Comparison of ENCODE assay signal across 8 mouse cellular contexts in genomic region chr11:120085891-120086627, GRCm38 (mm10). TPM values are rescaled to one million over a fixed set of nuclear protein-coding genes. Genes with fewer than 3 reads are reported as not detected.
A peak's percentile ranks its signal among the peaks of the same experiment; 100 is the strongest.
DNase-seq lines count a peak whose midpoint lies in the region; ATAC-seq and TF ChIP-seq lines count a peak whose summit lies in the region.

No protein-coding gene starts in this region.

- peak overlapping the region; percentile 72 for H3K4me3 ChIP-seq in bone marrow, adult 2 months (replicated peaks; ENCODE audit: control insufficient read depth, low read depth, low read length)
- peak overlapping the region; percentile 84 for H3K4me3 ChIP-seq in forebrain, embryonic 11.5 days (ENCODE audit: low read depth, low read length)
- H3K4me3 ChIP-seq in hindbrain, embryonic 11.5 days (ENCODE audit: low read depth, low read length): peak overlapping the region; percentile 97
- peak overlapping the region; percentile 87 for H3K4me3 ChIP-seq in liver, embryonic 16.5 days (ENCODE audit: low read depth, low read length)

- 0% methylated on average over 25 of the region's 25 CpGs for WGBS in bone marrow, adult 2 months
- WGBS in forebrain, embryonic 11.5 days: under 1% methylated on average over 25 of the region's 25 CpGs
- 0% methylated on average over 25 of the region's 25 CpGs for WGBS in hindbrain, embryonic 11.5 days
- WGBS in liver, embryonic 16.5 days (ENCODE audit: insufficient replicate concordance): under 1% methylated on average over 25 of the region's 25 CpGs

- peak overlapping the region; percentile 90 for H3K4me2 ChIP-seq in forebrain, embryonic 11.5 days (ENCODE audit: low read depth, low read length, severe bottlenecking)
- peak overlapping the region; percentile 89 for H3K4me2 ChIP-seq in hindbrain, embryonic 11.5 days (replicated peaks; ENCODE audit: low read depth, low read length)
- H3K4me2 ChIP-seq in liver, embryonic 16.5 days (ENCODE audit: low read depth, low read length): peak overlapping the region; percentile 97

- no peaks in the 10 kb centered on the region for H3K27me3 ChIP-seq in forebrain, embryonic 11.5 days (ENCODE audit: control insufficient read depth, insufficient read depth, low read length)
- H3K27me3 ChIP-seq in hindbrain, embryonic 11.5 days (ENCODE audit: control insufficient read depth, insufficient read depth, low read length): no peaks in the 10 kb centered on the region
- no peaks in the 10 kb centered on the region for H3K27me3 ChIP-seq in liver, embryonic 16.5 days (ENCODE audit: control insufficient read depth, insufficient read depth, low read depth, low read length)

- peak overlapping the region; percentile 94 for H3K9ac ChIP-seq in forebrain, embryonic 11.5 days (ENCODE audit: low read length)
- H3K9ac ChIP-seq in hindbrain, embryonic 11.5 days (ENCODE audit: low read depth, low read length): peak overlapping the region; percentile 96
- peak overlapping the region; percentile 91 for H3K9ac ChIP-seq in liver, embryonic 16.5 days (ENCODE audit: low read depth, low read length)

- no peak for TF ChIP-seq POLR2A in bone marrow, adult 2 months (IDR thresholded peaks at IDR 0.05; ENCODE audit: borderline replicate concordance, control insufficient read depth, low read depth, low read length)

- DNase-seq in spleen, adult 12 weeks (ENCODE audit: low spot score): peak; percentile 25
- no peak for DNase-seq in spleen, adult 18-20 months
- DNase-seq in forebrain, embryonic 11.5 days (ENCODE audit: low spot score): no peak
- peak; percentile 60 for DNase-seq in hindbrain, embryonic 11.5 days (ENCODE audit: low spot score)
- DNase-seq in retina, postnatal 1 day: peak; percentile 64
- no peak for DNase-seq in layer of hippocampus, postnatal 25 days (ENCODE audit: extremely low spot score in 1 of 2, low spot score in 1 of 2)

- TF ChIP-seq CTCF in bone marrow, adult 2 months (IDR thresholded peaks at IDR 0.05; ENCODE audit: control insufficient read depth, insufficient read depth, low read length): no peak

- H3K27ac ChIP-seq in bone marrow, adult 2 months (ENCODE audit: control insufficient read depth, insufficient read depth, low read depth, low read length, poor library complexity): no peak overlapping the region; the same call in 1 of the 2 replicates
- peak overlapping the region; percentile 73 for H3K27ac ChIP-seq in forebrain, embryonic 11.5 days (ENCODE audit: low read depth, low read length)
- H3K27ac ChIP-seq in hindbrain, embryonic 11.5 days (ENCODE audit: low read depth, low read length): peak overlapping the region; percentile 89
- H3K27ac ChIP-seq in liver, embryonic 16.5 days (ENCODE audit: low read length): peak overlapping the region; percentile 62; the same call in 1 of the 2 replicates

- no peaks in the 10 kb centered on the region for H3K9me3 ChIP-seq in forebrain, embryonic 11.5 days (ENCODE audit: control insufficient read depth, low read length)
- no peaks in the 10 kb centered on the region for H3K9me3 ChIP-seq in hindbrain, embryonic 11.5 days (ENCODE audit: control insufficient read depth, low read length)
- no peaks in the 10 kb centered on the region for H3K9me3 ChIP-seq in liver, embryonic 16.5 days (replicated peaks; ENCODE audit: control insufficient read depth, low read length)

- H3K4me1 ChIP-seq in bone marrow, adult 2 months (ENCODE audit: control insufficient read depth, insufficient read depth, low read length): peaks cover 2% of the 10 kb centered on the region; the same call in 1 of the 2 replicates
- H3K4me1 ChIP-seq in forebrain, embryonic 11.5 days (replicated peaks; ENCODE audit: control insufficient read depth, insufficient read depth, low read length): peaks cover 10% of the 10 kb centered on the region
- peaks cover 5% of the 10 kb centered on the region; the same call in 1 of the 2 replicates for H3K4me1 ChIP-seq in hindbrain, embryonic 11.5 days (replicated peaks; ENCODE audit: control insufficient read depth, insufficient read depth, low read length)
- peaks cover 12% of the 10 kb centered on the region for H3K4me1 ChIP-seq in liver, embryonic 16.5 days (ENCODE audit: control insufficient read depth, low read depth, low read length)

- H3K36me3 ChIP-seq in forebrain, embryonic 11.5 days (ENCODE audit: control insufficient read depth, insufficient read depth, low read length): no peaks in the 10 kb centered on the region; the same call in 1 of the 2 replicates
- no peaks in the 10 kb centered on the region for H3K36me3 ChIP-seq in hindbrain, embryonic 11.5 days (ENCODE audit: control insufficient read depth, insufficient read depth, low read length)
- H3K36me3 ChIP-seq in liver, embryonic 16.5 days (ENCODE audit: control insufficient read depth, insufficient read depth): no peaks in the 10 kb centered on the region

- ATAC-seq in forebrain, embryonic 11.5 days (replicated peaks; ENCODE audit: low FRiP score): peak; percentile 10; the same call in 1 of the 2 replicates
- ATAC-seq in hindbrain, embryonic 11.5 days (ENCODE audit: low FRiP score): peak; percentile 55
- peak; percentile 25 for ATAC-seq in liver, embryonic 16.5 days (ENCODE audit: low read depth)

RNA-seq across cellular contexts. Expression of gene Cep131, which starts 0.6 kb away (rescaled TPM):
- polyA plus RNA-seq in bone marrow, adult 2 months (2011; ENCODE audit: insufficient read depth, insufficient read length, low replicate concordance, missing spikeins): 14.3 and 19.8 TPM in 2 replicates
- polyA plus RNA-seq in forebrain, embryonic 11.5 days (2014; fragmentation: Nextera tagmentation; extraction: Ambion mirVana): 50.1 and 51.9 TPM in 2 replicates
- polyA plus RNA-seq in hindbrain, embryonic 11.5 days (2014; fragmentation: Nextera tagmentation; extraction: Ambion mirVana): 24.2 and 24.6 TPM in 2 replicates
- polyA plus RNA-seq in liver, embryonic 16.5 days (2015; fragmentation: Nextera tagmentation; extraction: Ambion mirVana): 3.3 and 3.4 TPM in 2 replicates
- 10 to 100 TPM; 31.7 to 37.2 TPM for total RNA-seq in layer of hippocampus, postnatal 25 days (2021)

RNA-seq across cellular contexts. Expression of gene Tepsin, which starts 12.5 kb away (rescaled TPM):
- polyA plus RNA-seq in bone marrow, adult 2 months (2011; ENCODE audit: insufficient read depth, insufficient read length, low replicate concordance, missing spikeins): 8.6 and 24.6 TPM in 2 replicates
- polyA plus RNA-seq in forebrain, embryonic 11.5 days (2014; fragmentation: Nextera tagmentation; extraction: Ambion mirVana): 22.0 and 24.8 TPM in 2 replicates
- polyA plus RNA-seq in hindbrain, embryonic 11.5 days (2014; fragmentation: Nextera tagmentation; extraction: Ambion mirVana): 16.9 and 17.6 TPM in 2 replicates
- polyA plus RNA-seq in liver, embryonic 16.5 days (2015; fragmentation: Nextera tagmentation; extraction: Ambion mirVana): 6.3 and 7.2 TPM in 2 replicates
- total RNA-seq in layer of hippocampus, postnatal 25 days (2021): 10 to 100 TPM; 15.8 to 17.6 TPM

RNA-seq across cellular contexts. Expression of gene Ndufaf8, which starts 12.7 kb away (rescaled TPM):
- polyA plus RNA-seq in bone marrow, adult 2 months (2011; ENCODE audit: insufficient read depth, insufficient read length, low replicate concordance, missing spikeins): 27.6 and 30.1 TPM in 2 replicates
- polyA plus RNA-seq in forebrain, embryonic 11.5 days (2014; fragmentation: Nextera tagmentation; extraction: Ambion mirVana): 65.2 and 69.9 TPM in 2 replicates
- 62.8 and 67.5 TPM in 2 replicates for polyA plus RNA-seq in hindbrain, embryonic 11.5 days (2014; fragmentation: Nextera tagmentation; extraction: Ambion mirVana)
- polyA plus RNA-seq in liver, embryonic 16.5 days (2015; fragmentation: Nextera tagmentation; extraction: Ambion mirVana): 36.3 and 45.3 TPM in 2 replicates
- 10 to 100 TPM; 36.0 to 45.9 TPM for total RNA-seq in layer of hippocampus, postnatal 25 days (2021)

RNA-seq across cellular contexts. Expression of gene Aatk, which starts 39.1 kb away (rescaled TPM):
- 8.4 and 15.7 TPM in 2 replicates for polyA plus RNA-seq in bone marrow, adult 2 months (2011; ENCODE audit: insufficient read depth, insufficient read length, low replicate concordance, missing spikeins)
- 2.8 and 3.5 TPM in 2 replicates for polyA plus RNA-seq in forebrain, embryonic 11.5 days (2014; fragmentation: Nextera tagmentation; extraction: Ambion mirVana)
- polyA plus RNA-seq in hindbrain, embryonic 11.5 days (2014; fragmentation: Nextera tagmentation; extraction: Ambion mirVana): 1.9 TPM in 2 replicates
- 0.48 and 0.67 TPM in 2 replicates for polyA plus RNA-seq in liver, embryonic 16.5 days (2015; fragmentation: Nextera tagmentation; extraction: Ambion mirVana)
- total RNA-seq in layer of hippocampus, postnatal 25 days (2021): 100 to 1,000 TPM; 221 to 225 TPM

Comparison
In these comparisons a context has a peak if more than half of its experiments do, and no peak if none do; other contexts are left out.
1. DNase-seq: peak in spleen, adult 12 weeks (single experiment), hindbrain, embryonic 11.5 days (single experiment) and retina, postnatal 1 day (single experiment); none in spleen, adult 18-20 months (0 of 2), forebrain, embryonic 11.5 days (single experiment) and layer of hippocampus, postnatal 25 days (0 of 2).
2. Peak in every context shown above with its lines, with median percentiles within 50 percentile points of each other: H3K4me3 ChIP-seq, ATAC-seq, H3K4me2 ChIP-seq and H3K9ac ChIP-seq.